Mouse (Mus musculus) embryonic facial prominence, embryonic 11.5 days (tissue): ENCODE measurements around the gene Git1. TPM values are rescaled to one million over a fixed set of nuclear protein-coding genes. Genes with fewer than 3 reads are reported as not detected.
A peak's percentile ranks its signal among the peaks of the same experiment; 100 is the strongest.

Experiments used
- ATAC-seq: fragments of 200-750 bp; cut with Nextera tagmentation; replicated peaks from 2 replicates; pipeline ENCODE4 v1.8.0; 2017; ENCODE audit warnings: low read depth; ENCODE audit not compliant: insufficient number of reproducible peaks, low FRiP score, low TSS enrichment
- DNase-seq: peaks from one replicate; pipeline ENCODE4 v3.0.0-alpha.2; 2015; ENCODE audit warnings: low spot score
- H3K27ac ChIP-seq: fragments of 300-500 bp; sonication (generic); replicated peaks from 2 replicates; pipeline ENCODE4 v1.5.1; 2014; ENCODE audit warnings: mild to moderate bottlenecking, low read depth, low read length, control low read depth
- H3K27me3 ChIP-seq: fragments of 300-500 bp; sonication (generic); 2 replicates; pipeline ENCODE4 v1.6.1; 2014; ENCODE audit warnings: mild to moderate bottlenecking, low read length, moderate library complexity, mixed read lengths; ENCODE audit not compliant: control insufficient read depth, insufficient read depth
- H3K36me3 ChIP-seq: fragments of 300-500 bp; sonication (generic); replicated peaks from 2 replicates; pipeline ENCODE4 v1.6.1; 2014; ENCODE audit warnings: low read depth, mild to moderate bottlenecking, low read length, moderate library complexity, mixed read lengths; ENCODE audit not compliant: control insufficient read depth, insufficient read depth
- H3K4me1 ChIP-seq: fragments of 300-500 bp; sonication (generic); 2 replicates; pipeline ENCODE4 v1.6.1; 2014; ENCODE audit warnings: low read length, mixed read lengths; ENCODE audit not compliant: control insufficient read depth, insufficient read depth
- H3K4me2 ChIP-seq: fragments of 300-500 bp; sonication (generic); 2 replicates; pipeline ENCODE4 v1.6.1; 2014; ENCODE audit warnings: low read depth, mild to moderate bottlenecking, control low read depth, low read length, moderate library complexity
- H3K4me3 ChIP-seq: fragments of 300-500 bp; sonication (generic); 2 replicates; pipeline ENCODE4 v1.5.1; 2014; ENCODE audit warnings: low read depth, low read length, control low read depth
- H3K9ac ChIP-seq: fragments of 300-500 bp; sonication (generic); replicated peaks from 2 replicates; pipeline ENCODE4 v1.6.1; 2014; ENCODE audit warnings: mild to moderate bottlenecking, control low read depth, low read length
- H3K9me3 ChIP-seq: fragments of 300-500 bp; sonication (generic); replicated peaks from 2 replicates; pipeline ENCODE4 v1.6.1; 2016; ENCODE audit warnings: mild to moderate bottlenecking, low read length, inconsistent platforms, mixed read lengths; ENCODE audit not compliant: control insufficient read depth
- WGBS: fragments of 180-500 bp; shearing (Covaris S2); extraction: QIAGEN DNeasy Blood & Tissue Kit; methylation state at CpG from one replicate; pipeline ENCODE4 v1.1.7; 2014; 5-methylcytosine and 5-hydroxymethylcytosine counted together
- polyA plus RNA-seq: library from polyadenylated mRNA; unstranded; fragments of >200 nt; fragmentation: Nextera tagmentation; extraction: Ambion mirVana; gene quantifications from 2 replicates; pipeline ENCODE4 v1.2.1, GENCODE M21; 2014

Git1 gene
- polyA plus RNA-seq, 1 experiment from 2014 or later: 12.4 TPM

DNA sequence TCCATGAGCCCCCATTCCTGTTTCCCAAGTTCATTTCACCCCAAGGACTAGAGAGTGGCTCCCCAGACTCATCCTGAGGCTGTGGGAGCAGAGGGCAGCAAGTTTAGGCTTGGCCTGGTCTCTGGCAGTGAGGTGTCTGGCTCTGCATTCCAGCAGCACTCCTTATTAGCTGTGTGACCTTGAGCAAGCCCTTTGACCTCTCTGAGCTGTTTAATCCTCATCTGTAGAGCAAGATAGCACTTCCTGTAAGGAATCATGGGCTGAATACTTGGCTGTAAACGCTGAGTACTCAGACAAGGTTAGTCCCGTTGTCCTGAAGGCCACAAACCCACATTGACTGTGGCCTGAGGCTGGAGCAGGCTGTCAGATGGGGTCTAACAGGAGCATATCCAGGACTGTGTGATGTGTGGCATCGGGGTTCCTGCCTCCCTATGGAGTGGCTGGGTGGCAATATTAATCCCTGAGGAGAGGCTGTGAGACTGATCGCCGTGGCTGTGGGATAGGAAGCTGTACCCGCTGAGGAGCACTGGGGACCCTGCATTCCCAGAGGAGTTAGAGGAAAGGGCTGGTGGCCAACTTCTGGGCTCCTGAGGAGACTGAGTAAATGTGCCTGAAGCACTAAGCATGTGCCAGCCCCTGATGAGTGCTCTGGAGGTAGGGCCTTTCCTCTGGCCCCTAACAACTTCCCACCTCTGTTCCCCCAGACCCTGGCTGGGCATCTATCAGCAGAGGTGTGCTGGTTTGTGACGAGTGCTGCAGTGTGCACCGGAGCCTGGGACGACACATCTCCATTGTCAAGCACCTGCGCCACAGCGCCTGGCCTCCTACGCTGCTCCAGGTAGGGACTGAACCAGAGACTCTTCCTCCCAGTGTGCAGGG is 5.1 kb downstream of the Git1 start:
- Histone ChIP-seq H3K27me3 (no peaks in the 10 kb centered on the region), H3K9ac (no peak overlapping the region; the same call in 1 of the 2 replicates), H3K36me3 (peaks cover 11% of the 10 kb centered on the region), H3K9me3 (no peaks in the 10 kb centered on the region), H3K4me3 (no peak overlapping the region), H3K4me1 (peaks cover 8% of the 10 kb centered on the region), H3K4me2 (no peak overlapping the region), H3K27ac (peak overlapping the region; percentile 59)
- ATAC-seq (no peak), DNase-seq (no peak)
- WGBS: 57% methylated on average over 12 of the region's 12 CpGs

DNA sequence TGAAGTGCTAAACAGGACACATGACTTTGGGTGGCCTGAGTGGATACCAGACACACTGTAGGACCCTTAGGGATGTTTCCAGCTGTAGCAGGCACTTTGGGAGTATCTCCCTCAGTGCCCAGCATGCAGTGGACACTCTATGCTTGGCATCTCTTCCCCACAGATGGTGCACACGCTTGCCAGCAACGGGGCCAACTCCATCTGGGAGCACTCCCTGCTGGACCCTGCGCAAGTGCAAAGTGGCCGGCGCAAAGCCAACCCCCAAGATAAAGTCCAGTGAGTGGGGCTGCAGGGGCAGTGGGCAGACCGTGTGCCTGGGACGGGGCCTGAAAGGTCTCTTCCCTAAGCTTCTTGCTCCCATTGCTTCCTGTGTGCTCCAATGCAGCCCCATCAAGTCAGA is 6.0 kb downstream of the Git1 start:
- WGBS: 92% methylated on average over 7 of the region's 7 CpGs
- no peak for DNase-seq
- H3K9ac ChIP-seq: no peak overlapping the region
- H3K9me3 ChIP-seq: no peaks in the 10 kb centered on the region
- ATAC-seq: no peak
- H3K27ac ChIP-seq: no peak overlapping the region
- no peak overlapping the region for H3K4me3 ChIP-seq
- H3K27me3 ChIP-seq: no peaks in the 10 kb centered on the region
- H3K36me3 ChIP-seq: peaks cover 14% of the 10 kb centered on the region
- H3K4me2 ChIP-seq: no peak overlapping the region
- peaks cover 8% of the 10 kb centered on the region for H3K4me1 ChIP-seq

GRCm38 (mm10) chr11:77500361-77501325 is 7.3 kb downstream of the Git1 start:
- Histone ChIP-seq H3K4me1 (peaks cover 3% of the 10 kb centered on the region), H3K36me3 (peaks cover 14% of the 10 kb centered on the region), H3K4me2 (no peak overlapping the region), H3K27me3 (no peaks in the 10 kb centered on the region), H3K9ac (no peak overlapping the region), H3K9me3 (no peaks in the 10 kb centered on the region), H3K27ac (no peak overlapping the region), H3K4me3 (no peak overlapping the region)
- DNase-seq (no peak), ATAC-seq (no peak)
- WGBS: 84% methylated on average over 17 of the region's 17 CpGs

DNA sequence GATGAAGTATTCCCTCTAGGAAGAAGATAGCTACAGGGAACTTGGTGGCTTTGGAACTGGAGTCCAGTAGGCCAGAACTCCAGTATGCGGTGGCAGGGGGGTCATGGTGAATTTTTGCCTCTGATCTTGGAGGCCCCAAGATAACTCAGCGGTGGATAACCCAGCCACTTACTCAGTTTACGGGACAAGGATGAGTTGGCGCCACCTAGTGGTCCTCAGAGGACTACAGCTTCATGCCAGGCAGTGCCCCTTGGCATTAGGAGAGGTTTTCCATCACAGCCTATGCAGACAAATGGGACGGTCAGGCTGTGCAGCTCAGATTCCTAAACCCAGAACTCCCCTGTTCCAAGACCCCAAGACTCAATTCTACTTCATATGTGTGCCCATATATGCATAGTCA is 8.0 kb downstream of the Git1 start:
- WGBS: 32% methylated on average over 5 of the region's 5 CpGs
- H3K4me1 ChIP-seq: peaks cover 3% of the 10 kb centered on the region
- DNase-seq: peak; percentile 83
- ATAC-seq: no peak
- H3K4me3 ChIP-seq: no peak overlapping the region
- no peak overlapping the region for H3K27ac ChIP-seq
- H3K4me2 ChIP-seq: no peak overlapping the region
- H3K36me3 ChIP-seq: peaks cover 15% of the 10 kb centered on the region
- H3K9me3 ChIP-seq: no peaks in the 10 kb centered on the region
- H3K9ac ChIP-seq: no peak overlapping the region
- H3K27me3 ChIP-seq: no peaks in the 10 kb centered on the region

DNA sequence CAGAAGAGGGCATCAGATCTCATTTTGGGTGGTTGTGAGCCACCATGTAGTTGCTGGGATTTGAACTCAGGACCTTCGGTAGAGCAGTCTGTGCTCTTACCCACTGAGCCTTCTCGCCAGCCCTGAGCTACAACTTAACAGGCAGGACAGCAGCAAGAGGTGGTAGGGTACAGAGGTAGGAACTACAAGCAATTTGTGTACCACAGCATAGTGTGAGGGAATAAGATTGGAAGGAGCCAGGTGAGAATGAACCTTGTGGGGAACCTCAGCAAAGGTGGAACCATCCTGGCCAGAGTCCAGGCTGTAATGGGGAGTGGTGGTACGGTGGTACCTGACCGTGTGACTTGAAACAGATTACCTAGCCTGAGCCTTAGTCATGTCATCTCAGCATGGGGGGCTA is 8.6 kb downstream of the Git1 start:
- DNase-seq (no peak), ATAC-seq (no peak)
- H3K4me2 ChIP-seq: no peak overlapping the region
- H3K27ac ChIP-seq: no peak overlapping the region
- no peaks in the 10 kb centered on the region for H3K27me3 ChIP-seq
- 91% methylated on average over 4 of the region's 4 CpGs for WGBS
- H3K9ac ChIP-seq: no peak overlapping the region
- H3K9me3 ChIP-seq: no peaks in the 10 kb centered on the region
- H3K4me1 ChIP-seq: peaks cover 3% of the 10 kb centered on the region
- H3K36me3 ChIP-seq: peaks cover 20% of the 10 kb centered on the region
- no peak overlapping the region for H3K4me3 ChIP-seq

- no peak for DNase-seq
- Histone ChIP-seq H3K4me2 (no peak overlapping the region), H3K9me3 (no peaks in the 10 kb centered on the region), H3K9ac (no peak overlapping the region), H3K36me3 (peaks cover 22% of the 10 kb centered on the region), H3K27me3 (no peaks in the 10 kb centered on the region), H3K27ac (no peak overlapping the region), H3K4me1 (peaks cover 3% of the 10 kb centered on the region; the same call in 1 of the 2 replicates), H3K4me3 (no peak overlapping the region)
- ATAC-seq: no peak
- 87% methylated on average over 6 of the region's 6 CpGs for WGBS
These were observed 9.1 kb downstream of the Git1 start for GRCm38 (mm10) chr11:77502481-77502880.

DNA sequence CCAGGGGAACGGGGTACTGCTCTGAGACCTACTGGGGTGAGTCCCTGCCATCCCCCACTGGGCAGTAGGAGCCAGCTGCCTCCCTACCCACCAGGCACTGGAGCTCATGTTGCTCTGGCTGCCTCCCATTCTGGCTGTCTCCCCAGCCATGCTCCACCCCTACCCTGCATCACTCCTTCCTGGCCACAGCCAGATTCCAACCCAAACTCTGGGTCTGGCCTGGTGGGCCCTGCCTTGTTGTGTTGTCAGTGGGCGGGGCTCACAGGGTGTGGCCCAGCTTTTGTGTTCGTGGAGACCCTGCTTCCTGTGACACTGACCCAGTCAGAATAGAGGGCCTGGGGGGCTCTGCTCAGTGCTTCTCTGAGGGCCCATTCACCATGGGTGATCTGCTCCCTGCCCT is 10.1 kb downstream of the Git1 start:
- 65% methylated on average over 3 of the region's 3 CpGs for WGBS
- Histone ChIP-seq H3K9ac (no peak overlapping the region), H3K36me3 (peaks cover 25% of the 10 kb centered on the region), H3K27me3 (no peaks in the 10 kb centered on the region), H3K9me3 (no peaks in the 10 kb centered on the region), H3K4me2 (no peak overlapping the region), H3K4me1 (peaks cover 3% of the 10 kb centered on the region; the same call in 1 of the 2 replicates), H3K4me3 (no peak overlapping the region), H3K27ac (no peak overlapping the region)
- no peak for ATAC-seq
- DNase-seq: no peak
